Mouse (Mus musculus): ENCODE results near the gene Shc3. TPM values are rescaled to one million over a fixed set of nuclear protein-coding genes. Genes with fewer than 3 reads are reported as not detected.
A peak's percentile ranks its signal among the peaks of the same experiment; 100 is the strongest.

The Shc3 gene
- total and polyA plus RNA-seq, 3 experiments, result 0.98 to 1.5 (median 1.4) TPM

- no peak for DNase-seq
These were observed 88.7 kb downstream of the Shc3 start for GRCm38 (mm10) chr13:51480341-51481011.

- DNase-seq, result peak; percentile 79
These were observed 89.4 kb downstream of the Shc3 start for GRCm38 (mm10) chr13:51479826-51480225.

DNA sequence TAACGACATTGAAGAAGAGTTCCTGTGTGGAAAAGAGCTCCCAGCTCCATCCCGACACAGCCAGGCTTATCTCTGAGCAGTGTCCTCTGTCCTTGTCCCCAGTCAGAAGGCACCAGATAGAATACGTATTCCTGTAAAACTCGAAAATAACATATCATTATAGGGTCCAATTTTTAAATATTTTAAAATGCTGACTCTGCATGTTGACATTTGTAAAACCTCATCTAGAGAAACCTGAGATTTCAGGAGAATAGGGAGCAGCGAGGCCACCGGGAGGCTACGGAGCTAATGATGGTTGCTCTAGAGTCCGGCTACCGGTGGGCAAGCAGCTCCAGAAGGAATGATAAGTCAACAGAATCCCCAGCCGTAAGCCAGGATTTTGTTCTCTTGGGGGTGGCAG is 92.2 kb downstream of the Shc3 start:
- DNase-seq, result no peak

- DNase-seq, result no peak
These were observed 100.4 kb downstream of the Shc3 start for GRCm38 (mm10) chr13:51468697-51469250.

GRCm38 (mm10) chr13:51466117-51466841 is 102.9 kb downstream of the Shc3 start:
- DNase-seq, result no peak

DNA sequence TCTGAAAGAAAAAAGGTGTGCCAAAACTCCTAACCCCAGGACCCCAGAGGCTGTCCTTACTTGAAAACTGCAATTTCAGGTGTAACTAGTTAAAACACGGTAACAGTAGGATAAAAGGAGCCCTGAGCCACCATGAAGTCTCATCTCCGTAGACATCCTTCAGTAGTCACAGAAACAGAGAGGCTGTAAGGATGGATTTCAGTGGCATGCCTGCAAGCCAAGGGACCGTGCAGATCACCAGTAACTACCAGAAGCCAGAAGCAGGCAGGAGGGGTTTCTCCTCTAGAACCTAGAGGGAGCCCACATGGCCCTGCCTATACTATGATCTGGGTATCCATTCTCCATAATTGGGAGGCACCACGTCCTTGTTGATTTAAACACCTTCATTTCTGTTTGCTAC is 104.9 kb downstream of the Shc3 start:
- no peak for DNase-seq

- no peak for DNase-seq
These were observed 112.9 kb downstream of the Shc3 start for GRCm38 (mm10) chr13:51456190-51456878.

- no peak for DNase-seq
These were observed 122.7 kb downstream of the Shc3 start for GRCm38 (mm10) chr13:51446550-51446949.

GRCm38 (mm10) chr13:51442922-51443321 is 126.3 kb downstream of the Shc3 start:
- no peak for DNase-seq

- DNase-seq, result no peak
These were observed 131.8 kb downstream of the Shc3 start for GRCm38 (mm10) chr13:51437105-51438085.

DNA sequence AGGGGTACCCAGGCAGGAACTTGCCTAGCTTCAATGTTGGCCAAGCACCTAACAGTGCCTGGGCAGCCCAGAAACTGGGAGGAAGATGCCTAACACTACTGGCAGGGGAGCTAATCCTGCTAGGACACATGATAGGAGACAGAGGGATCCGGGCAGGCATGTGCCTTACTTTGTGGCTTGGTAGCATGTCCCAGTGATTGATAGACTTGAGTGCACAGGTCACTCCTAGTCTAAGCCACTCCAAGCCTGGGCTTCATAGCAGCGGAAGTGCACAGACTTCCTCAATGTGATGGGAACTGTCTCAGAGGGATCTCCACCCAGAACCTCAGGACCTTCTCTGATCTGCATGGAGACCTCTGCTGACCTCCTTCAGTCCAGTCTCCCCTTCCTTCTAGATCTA is 134.1 kb downstream of the Shc3 start:
- peak; percentile 29 for DNase-seq

GRCm38 (mm10) chr13:51434460-51434859 is 134.8 kb downstream of the Shc3 start:
- no peak for DNase-seq

GRCm38 (mm10) chr13:51433371-51433770 is 135.8 kb downstream of the Shc3 start:
- no peak for DNase-seq

DNA sequence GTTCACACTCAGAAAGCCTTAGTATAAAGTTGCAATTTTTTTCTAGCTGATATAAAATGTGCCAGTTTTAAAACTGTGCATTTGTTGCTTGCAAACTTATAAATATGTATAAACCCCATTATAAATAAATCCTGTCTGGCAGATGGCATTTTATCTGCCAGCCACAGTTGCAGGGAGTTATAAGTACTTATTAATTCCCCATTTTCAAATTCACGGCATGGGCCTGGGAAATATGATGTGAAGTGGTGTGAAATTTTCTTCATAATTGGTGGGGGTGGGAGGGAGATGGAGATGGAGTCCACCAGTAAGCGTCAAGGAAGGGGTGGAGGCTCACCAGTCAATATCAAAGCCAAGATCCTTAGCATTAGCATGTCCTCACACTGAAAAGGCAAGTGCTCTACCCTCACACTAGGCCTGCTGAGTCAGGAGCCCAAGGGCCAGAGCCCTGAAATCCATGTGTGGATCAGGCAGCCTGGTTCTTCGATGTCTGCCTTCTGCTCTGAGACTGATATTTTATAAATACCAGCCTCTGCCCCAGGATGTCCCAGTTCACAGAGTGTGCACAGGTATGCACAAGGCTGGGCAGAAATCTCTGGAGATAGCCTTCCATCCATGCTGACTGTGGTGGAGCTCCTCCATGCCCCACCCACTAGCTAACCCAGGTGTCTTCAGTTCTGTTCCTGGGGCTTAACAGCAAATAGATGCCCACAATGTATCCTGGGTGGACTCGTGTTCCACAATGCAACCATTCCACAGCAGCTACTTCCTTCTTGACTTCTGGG is 143.4 kb downstream of the Shc3 start:
- no peak for DNase-seq

GRCm38 (mm10) chr13:51424647-51425046 is 144.6 kb downstream of the Shc3 start:
- peak; percentile 67 for DNase-seq

- DNase-seq, result no peak
These were observed 145.6 kb downstream of the Shc3 start for GRCm38 (mm10) chr13:51423647-51424046.

- DNase-seq, result no peak
These were observed 148.4 kb downstream of the Shc3 start for GRCm38 (mm10) chr13:51420861-51421260.

- no peak for DNase-seq
These were observed 149.7 kb downstream of the Shc3 start for GRCm38 (mm10) chr13:51419501-51419900.

GRCm38 (mm10) chr13:51418942-51419451 is 150.2 kb downstream of the Shc3 start:
- DNase-seq, result no peak

GRCm38 (mm10) chr13:51418268-51418941 is 150.8 kb downstream of the Shc3 start:
- peak; percentile 90 for DNase-seq

All from adrenal gland, adult 2 months (tissue).